Mouse (Mus musculus): ENCODE results near the gene A330070K13Rik. TPM values are rescaled to one million over a fixed set of nuclear protein-coding genes. Genes with fewer than 3 reads are reported as not detected.

The A330070K13Rik gene
- 1.0 TPM for polyA plus RNA-seq (2014; fragmentation: Illumina TruSeq; extraction: RNeasy Lipid Tissue Mini Kit (QIAGEN cat#74804); ENCODE audit: low read depth, low replicate concordance)

GRCm38 (mm10) chr5:130384222-130384912 lies at the start of gene A330070K13Rik:
TSS of gene A330070K13Rik (minus strand) at chr5:130384631.

GRCm38 (mm10) chr5:130369237-130369636 lies 15.2 kb downstream of the A330070K13Rik start, which contains the start of gene Caln1:
TSS of gene Caln1 (plus strand) at chr5:130369455.

Other genes starting within 250 kb of the A330070K13Rik start
- gene Kctd7, start 239.8 kb downstream of the A330070K13Rik start, polyA plus RNA-seq (2014; fragmentation: Illumina TruSeq; extraction: RNeasy Lipid Tissue Mini Kit (QIAGEN cat#74804); ENCODE audit: low read depth, low replicate concordance), result 9.5 TPM
- 11.9 TPM for gene Rabgef1, start 212.8 kb downstream of the A330070K13Rik start, polyA plus RNA-seq (2014; fragmentation: Illumina TruSeq; extraction: RNeasy Lipid Tissue Mini Kit (QIAGEN cat#74804); ENCODE audit: low read depth, low replicate concordance)
- 62.2 TPM for gene Tmem248, start 167.6 kb downstream of the A330070K13Rik start, polyA plus RNA-seq (2014; fragmentation: Illumina TruSeq; extraction: RNeasy Lipid Tissue Mini Kit (QIAGEN cat#74804); ENCODE audit: low read depth, low replicate concordance)
- 94.9 TPM for gene Sbds, start 129.1 kb downstream of the A330070K13Rik start, polyA plus RNA-seq (2014; fragmentation: Illumina TruSeq; extraction: RNeasy Lipid Tissue Mini Kit (QIAGEN cat#74804); ENCODE audit: low read depth, low replicate concordance)
- 2.2 TPM for gene Tyw1, start 129.0 kb downstream of the A330070K13Rik start, polyA plus RNA-seq (2014; fragmentation: Illumina TruSeq; extraction: RNeasy Lipid Tissue Mini Kit (QIAGEN cat#74804); ENCODE audit: low read depth, low replicate concordance)
- 0.29 TPM for gene Caln1, start 15.2 kb downstream of the A330070K13Rik start, polyA plus RNA-seq (2014; fragmentation: Illumina TruSeq; extraction: RNeasy Lipid Tissue Mini Kit (QIAGEN cat#74804); ENCODE audit: low read depth, low replicate concordance)

Data from testis, adult 10 weeks (tissue).